Mouse (Mus musculus): ENCODE data around the gene Prdm16. TPM values are rescaled to one million over a fixed set of nuclear protein-coding genes. Genes with fewer than 3 reads are reported as not detected.

Prdm16 gene
- polyA plus RNA-seq, 1 experiment from 2014 or later = 19.0 TPM

DNA sequence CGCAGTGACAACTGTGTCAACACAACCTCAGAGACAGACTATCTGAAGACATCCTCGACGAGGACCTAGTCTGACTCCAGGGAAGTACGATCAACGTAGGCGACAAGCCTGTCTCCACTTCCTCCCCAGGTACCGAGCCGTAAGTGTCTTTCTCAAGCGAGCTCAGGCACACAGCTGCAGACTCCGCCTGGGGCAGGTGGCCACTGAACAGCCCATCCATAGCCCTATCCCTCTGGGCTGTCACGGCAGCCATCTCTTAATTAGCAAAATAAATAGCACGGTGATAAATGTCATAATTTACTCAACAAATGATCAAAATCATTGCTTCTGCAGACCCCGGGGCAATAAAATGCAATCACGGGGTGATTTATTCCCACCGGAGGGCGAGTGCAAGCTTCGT, 112.8 kb downstream of the Prdm16 start:
- Histone ChIP-seq H3K9me3 (replicated peaks; ENCODE audit: low read length) (no peaks in the 10 kb centered on the region), H3K4me1 (replicated peaks; ENCODE audit: insufficient read depth, low read length) (no peaks in the 10 kb centered on the region), H3K4me3 (replicated peaks; ENCODE audit: low read depth, low read length) (no peak overlapping the region), H3K27ac (no peak overlapping the region), H3K4me2 (ENCODE audit: low read length) (no peak overlapping the region), H3K9ac (ENCODE audit: low read depth, low read length) (no peak overlapping the region), H3K27me3 (ENCODE audit: insufficient read depth, low read length) (no peaks in the 10 kb centered on the region), H3K36me3 (ENCODE audit: insufficient read depth, low read length) (no peaks in the 10 kb centered on the region)
- DNase-seq (ENCODE audit: low spot score) (no peak), ATAC-seq (replicated peaks; ENCODE audit: low FRiP score, low read depth) (no peak)
- no peak for TF ChIP-seq CTCF (IDR thresholded peaks at IDR 0.05; ENCODE audit: low read depth)
- WGBS = 31% methylated on average over 17 of the region's 17 CpGs

DNA sequence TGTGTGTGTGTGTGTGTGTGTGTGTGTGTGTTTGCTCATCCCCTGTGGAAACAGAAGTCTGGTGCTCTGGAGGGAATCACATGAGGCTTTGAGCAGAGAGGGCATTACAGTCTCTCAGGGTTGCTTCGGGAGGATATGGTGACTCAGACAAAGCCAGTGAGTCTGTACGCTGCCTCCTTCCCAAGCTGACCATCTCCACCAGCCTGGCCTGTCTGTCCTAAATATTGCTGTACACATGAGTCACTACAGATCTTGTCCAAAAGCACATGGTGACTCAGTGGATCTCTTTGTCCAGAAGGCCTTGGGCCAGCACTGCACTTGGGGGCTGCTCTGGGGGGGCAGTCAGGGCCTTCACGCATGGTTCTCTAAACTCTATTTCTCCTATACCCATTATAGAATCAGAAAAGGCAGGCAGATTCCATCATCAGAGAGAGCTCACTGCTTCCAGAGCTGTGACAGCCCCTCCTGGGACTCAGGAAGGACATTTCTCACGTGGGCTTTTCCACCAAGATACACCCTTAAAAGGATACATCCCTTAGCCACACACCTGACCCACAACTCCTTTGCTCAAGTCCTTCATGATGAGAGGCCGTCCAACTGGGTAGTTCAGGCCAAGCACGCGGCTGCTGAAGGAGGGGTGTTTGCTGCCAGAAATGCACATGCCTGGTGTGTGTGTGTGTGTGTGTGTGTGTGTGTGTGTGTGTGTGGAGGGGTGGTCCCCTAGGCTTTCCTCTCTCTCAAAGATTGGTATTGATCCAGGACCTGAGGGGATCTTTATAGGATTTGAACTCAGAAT, 114.6 kb downstream of the Prdm16 start:
- WGBS = 85% methylated on average over 7 of the region's 7 CpGs
- Histone ChIP-seq H3K9me3 (replicated peaks; ENCODE audit: low read length) (no peaks in the 10 kb centered on the region), H3K27me3 (ENCODE audit: insufficient read depth, low read length) (no peaks in the 10 kb centered on the region), H3K9ac (ENCODE audit: low read depth, low read length) (no peak overlapping the region), H3K4me3 (replicated peaks; ENCODE audit: low read depth, low read length) (no peak overlapping the region), H3K4me2 (ENCODE audit: low read length) (no peak overlapping the region), H3K4me1 (replicated peaks; ENCODE audit: insufficient read depth, low read length) (no peaks in the 10 kb centered on the region), H3K36me3 (ENCODE audit: insufficient read depth, low read length) (no peaks in the 10 kb centered on the region), H3K27ac (no peak overlapping the region)
- ATAC-seq (replicated peaks; ENCODE audit: low FRiP score, low read depth) (no peak), DNase-seq (ENCODE audit: low spot score) (no peak)
- no peak for TF ChIP-seq CTCF (IDR thresholded peaks at IDR 0.05; ENCODE audit: low read depth)

DNA sequence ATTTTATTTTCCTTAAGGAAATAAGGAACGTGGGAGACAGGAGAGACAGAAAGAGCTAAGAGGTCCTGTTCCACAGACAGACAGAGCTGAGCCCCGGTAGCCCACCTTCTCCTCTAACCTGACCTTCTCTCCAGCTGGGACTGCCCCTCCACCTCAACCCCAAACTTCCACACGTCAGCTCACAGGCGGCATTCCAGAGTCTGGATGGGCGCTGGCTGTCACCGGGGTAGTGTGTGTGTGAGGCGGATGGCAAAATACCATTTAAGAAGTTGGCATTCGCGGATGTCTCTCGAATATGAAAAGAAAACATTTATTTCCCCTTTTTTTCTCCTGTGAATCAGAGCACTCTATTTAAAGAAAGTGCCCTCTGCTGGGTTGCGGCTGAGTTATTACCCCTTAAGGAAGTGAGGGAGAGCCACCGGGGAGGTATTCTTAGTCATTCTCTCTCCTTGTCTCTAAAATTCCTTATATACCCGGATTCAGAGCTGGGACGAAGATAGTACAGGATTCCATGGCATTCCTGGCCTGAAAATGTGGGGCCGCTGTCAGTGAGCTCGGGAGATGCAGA, 117.1 kb downstream of the Prdm16 start:
- Histone ChIP-seq H3K27ac (no peak overlapping the region), H3K4me2 (ENCODE audit: low read length) (no peak overlapping the region)
- 67% methylated on average over 16 of the region's 16 CpGs for WGBS

DNA sequence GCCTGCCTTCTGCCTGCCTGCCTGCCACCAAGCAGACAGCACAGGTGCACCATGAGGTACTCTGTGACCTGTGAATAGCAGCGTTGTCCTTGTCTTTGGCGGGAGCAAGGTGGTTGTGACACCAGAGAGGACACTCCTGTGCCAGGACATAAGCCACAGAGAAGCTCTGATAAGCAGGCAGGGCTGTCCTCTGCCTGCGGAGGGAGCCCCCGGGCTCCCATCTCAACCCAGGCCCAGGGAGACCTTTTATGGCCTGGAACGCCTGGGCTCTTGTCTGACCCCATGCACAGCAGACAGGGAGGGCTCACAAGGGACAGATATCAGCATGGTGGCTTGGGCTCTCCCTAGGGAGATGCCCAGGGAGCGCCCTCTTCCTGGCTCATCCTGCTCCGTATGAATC, 118.7 kb downstream of the Prdm16 start:
- Histone ChIP-seq H3K36me3 (ENCODE audit: insufficient read depth, low read length) (no peaks in the 10 kb centered on the region), H3K4me3 (replicated peaks; ENCODE audit: low read depth, low read length) (no peak overlapping the region), H3K27me3 (ENCODE audit: insufficient read depth, low read length) (no peaks in the 10 kb centered on the region), H3K9me3 (replicated peaks; ENCODE audit: low read length) (no peaks in the 10 kb centered on the region), H3K9ac (ENCODE audit: low read depth, low read length) (no peak overlapping the region), H3K4me1 (replicated peaks; ENCODE audit: insufficient read depth, low read length) (no peaks in the 10 kb centered on the region), H3K27ac (no peak overlapping the region), H3K4me2 (ENCODE audit: low read length) (no peak overlapping the region)
- no peak for TF ChIP-seq CTCF (IDR thresholded peaks at IDR 0.05; ENCODE audit: low read depth)
- DNase-seq (ENCODE audit: low spot score) (no peak), ATAC-seq (replicated peaks; ENCODE audit: low FRiP score, low read depth) (no peak)
- WGBS = 66% methylated on average over 7 of the region's 7 CpGs

More for the DNA sequence above, 117.1 kb downstream of the Prdm16 start:
- DNase-seq (ENCODE audit: low spot score) (no peak), ATAC-seq (replicated peaks; ENCODE audit: low FRiP score, low read depth) (no peak)
- no peak overlapping the region for H3K4me3 ChIP-seq (replicated peaks; ENCODE audit: low read depth, low read length)
- H3K4me1 ChIP-seq (replicated peaks; ENCODE audit: insufficient read depth, low read length) = no peaks in the 10 kb centered on the region
- H3K9ac ChIP-seq (ENCODE audit: low read depth, low read length) = no peak overlapping the region
- no peaks in the 10 kb centered on the region for H3K27me3 ChIP-seq (ENCODE audit: insufficient read depth, low read length)
- no peaks in the 10 kb centered on the region for H3K36me3 ChIP-seq (ENCODE audit: insufficient read depth, low read length)
- TF ChIP-seq CTCF (IDR thresholded peaks at IDR 0.05; ENCODE audit: low read depth) = no peak
- no peaks in the 10 kb centered on the region for H3K9me3 ChIP-seq (replicated peaks; ENCODE audit: low read length)

DNA sequence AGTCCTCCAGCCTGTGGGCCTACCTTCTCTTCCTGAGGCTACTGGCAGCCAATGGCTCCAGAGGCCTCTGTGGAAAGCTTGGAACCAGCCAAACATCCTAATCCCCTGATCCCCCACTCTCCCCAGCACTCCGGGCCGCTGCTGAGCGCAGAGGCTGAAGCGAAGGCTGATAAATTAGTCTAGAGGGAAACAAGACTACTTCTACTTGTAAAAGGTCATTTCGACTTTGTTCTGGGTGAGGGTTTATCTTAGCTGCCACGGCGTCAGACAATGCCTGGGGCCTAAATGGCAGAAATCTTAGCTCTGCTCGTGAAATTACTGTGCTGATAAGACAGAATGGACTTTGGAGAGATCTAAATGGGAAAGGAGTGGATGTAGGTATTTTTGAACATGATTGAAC, 120.2 kb downstream of the Prdm16 start:
- Histone ChIP-seq H3K9ac (ENCODE audit: low read depth, low read length) (no peak overlapping the region), H3K4me2 (ENCODE audit: low read length) (no peak overlapping the region), H3K9me3 (replicated peaks; ENCODE audit: low read length) (no peaks in the 10 kb centered on the region), H3K4me3 (replicated peaks; ENCODE audit: low read depth, low read length) (no peak overlapping the region), H3K4me1 (replicated peaks; ENCODE audit: insufficient read depth, low read length) (no peaks in the 10 kb centered on the region), H3K27ac (no peak overlapping the region), H3K27me3 (ENCODE audit: insufficient read depth, low read length) (no peaks in the 10 kb centered on the region), H3K36me3 (ENCODE audit: insufficient read depth, low read length) (no peaks in the 10 kb centered on the region)
- no peak for ATAC-seq (replicated peaks; ENCODE audit: low FRiP score, low read depth)
- WGBS = 61% methylated on average over 8 of the region's 8 CpGs
- TF ChIP-seq CTCF (IDR thresholded peaks at IDR 0.05; ENCODE audit: low read depth) = no peak
- DNase-seq (ENCODE audit: low spot score) = no peak

DNA sequence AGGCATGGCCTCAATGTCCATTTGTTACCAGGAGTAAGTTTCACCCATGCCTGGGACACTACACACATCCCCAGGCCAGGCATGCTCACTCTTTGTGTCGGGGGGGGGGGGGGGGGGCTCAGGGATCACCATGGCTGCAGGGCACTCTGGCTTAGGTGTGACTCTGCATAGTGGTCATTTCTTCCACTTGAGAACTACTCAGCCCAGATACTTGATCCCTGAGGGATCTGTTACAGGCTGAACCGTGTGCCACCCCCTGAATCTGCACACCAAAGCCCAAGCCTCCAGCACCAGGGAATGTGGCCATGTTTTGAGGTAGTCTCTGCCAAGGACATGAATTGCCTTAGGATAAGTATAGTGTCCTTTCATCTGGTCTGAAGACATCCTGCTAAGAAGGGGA, 123.0 kb downstream of the Prdm16 start:
- no peaks in the 10 kb centered on the region for H3K36me3 ChIP-seq (ENCODE audit: insufficient read depth, low read length)
- H3K27ac ChIP-seq = no peak overlapping the region
- H3K9me3 ChIP-seq (replicated peaks; ENCODE audit: low read length) = no peaks in the 10 kb centered on the region
- DNase-seq (ENCODE audit: low spot score) (no peak), ATAC-seq (replicated peaks; ENCODE audit: low FRiP score, low read depth) (no peak)
- peaks cover under 1% of the 10 kb centered on the region; the same call in 1 of the 2 replicates for H3K4me1 ChIP-seq (replicated peaks; ENCODE audit: insufficient read depth, low read length)
- H3K4me2 ChIP-seq (ENCODE audit: low read length) = no peak overlapping the region
- H3K4me3 ChIP-seq (replicated peaks; ENCODE audit: low read depth, low read length) = no peak overlapping the region
- no peaks in the 10 kb centered on the region for H3K27me3 ChIP-seq (ENCODE audit: insufficient read depth, low read length)
- H3K9ac ChIP-seq (ENCODE audit: low read depth, low read length) = no peak overlapping the region
- 37% methylated on average over 2 of the region's 2 CpGs for WGBS
- no peak for TF ChIP-seq CTCF (IDR thresholded peaks at IDR 0.05; ENCODE audit: low read depth)

Measured in kidney, postnatal 0 days (tissue).